Mouse (Mus musculus): ENCODE measurements around the gene Krtcap3. TPM values are rescaled to one million over a fixed set of nuclear protein-coding genes. Genes with fewer than 3 reads are reported as not detected.

The Krtcap3 gene
- total and polyA plus RNA-seq, 2 experiments from 2014 or later: 1.2 to 3.4 TPM

DNA sequence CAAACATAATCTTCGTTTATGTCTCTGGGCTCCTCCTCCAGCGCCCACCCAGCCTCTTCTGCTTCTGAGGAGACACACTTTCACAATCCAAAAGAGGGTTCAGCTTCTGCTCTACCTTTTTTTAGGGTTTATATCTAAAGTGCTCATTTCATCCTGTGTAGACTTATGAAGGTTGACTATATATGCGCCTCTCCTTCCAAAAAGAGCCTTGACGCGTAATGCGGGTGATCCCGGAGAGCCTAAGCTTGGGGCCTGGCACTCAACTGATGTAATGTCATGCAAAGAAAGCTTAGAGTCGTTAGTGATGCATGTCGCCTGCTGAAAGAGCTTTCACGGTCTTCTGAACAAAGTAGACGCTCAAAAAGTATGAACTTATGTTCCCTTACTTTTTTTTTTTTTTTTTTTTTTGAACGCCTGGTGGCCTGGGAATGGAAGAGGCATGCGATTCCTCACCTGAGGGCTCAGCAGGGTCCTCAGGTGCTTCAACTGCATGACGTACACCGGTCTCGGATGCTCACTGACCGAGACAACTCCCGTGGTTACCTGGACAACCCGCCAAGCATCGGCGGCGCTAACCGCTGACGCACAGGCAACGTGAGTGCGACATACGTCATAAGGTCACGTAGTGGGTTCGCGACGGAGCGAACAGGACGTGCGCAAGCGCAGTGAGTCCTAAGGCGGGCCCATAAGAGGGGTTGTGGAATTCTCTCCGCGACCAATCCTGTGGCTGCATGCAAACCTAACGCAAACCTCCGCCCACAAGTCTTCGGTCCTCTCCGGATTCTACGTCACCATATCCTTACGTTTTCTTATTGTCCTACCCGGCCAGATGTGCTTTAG lies 39.2 kb downstream of the Krtcap3 start, which contains the start of gene Ift172:
Gene Ift172 (minus strand): TSS at position 596 of the 840 bp plus-strand sequence.
- ATAC-seq (ENCODE audit: low FRiP score): peak; percentile 92
- Histone ChIP-seq H3K4me2 (ENCODE audit: low read depth, low read length, poor library complexity, severe bottlenecking) (peak within 1 kb of the TSS; percentile 81), H3K27me3 (ENCODE audit: insufficient read depth, low read length) (no peaks in the 10 kb centered on the region), H3K9me3 (ENCODE audit: low read length) (no peaks in the 10 kb centered on the region), H3K27ac (ENCODE audit: low read depth, low read length) (peak within 1 kb of the TSS; percentile 55; the same call in 1 of the 2 replicates), H3K36me3 (ENCODE audit: insufficient read depth, low read length) (peaks cover 15% of the 10 kb centered on the region), H3K4me3 (ENCODE audit: low read depth, low read length) (peak within 1 kb of the TSS; percentile 39), H3K4me1 (ENCODE audit: insufficient read depth, low read length) (peaks cover 15% of the 10 kb centered on the region; the same call in 1 of the 2 replicates), H3K9ac (replicated peaks; ENCODE audit: low read length, poor library complexity, severe bottlenecking) (peak within 1 kb of the TSS; percentile 46; the same call in 1 of the 2 replicates)
- TF ChIP-seq CTCF (IDR thresholded peaks at IDR 0.05): 0 out of 2 replicates have a peak, but pooled peaks have one; percentile 5
- 2% methylated on average over 45 of the region's 45 CpGs for WGBS
- peak; percentile 99 for DNase-seq (ENCODE audit: low spot score)

DNA sequence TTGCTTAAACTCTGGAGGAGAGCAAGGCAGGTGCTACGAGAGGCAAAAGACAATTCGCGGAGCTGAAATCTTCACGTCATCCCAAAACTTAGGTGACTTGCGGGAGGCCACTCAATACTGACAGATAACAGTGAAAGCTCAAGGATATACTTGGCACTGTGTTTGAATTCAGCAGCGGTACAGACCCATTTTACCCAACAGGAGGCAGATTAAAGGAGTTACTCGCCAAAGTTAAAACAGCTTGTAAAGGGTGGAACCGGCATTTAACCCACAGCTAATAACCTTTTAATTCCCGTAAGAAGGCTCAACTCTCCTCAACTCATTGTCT lies 39.8 kb downstream of the Krtcap3 start:
- H3K9me3 ChIP-seq (ENCODE audit: low read length): no peaks in the 10 kb centered on the region

DNA sequence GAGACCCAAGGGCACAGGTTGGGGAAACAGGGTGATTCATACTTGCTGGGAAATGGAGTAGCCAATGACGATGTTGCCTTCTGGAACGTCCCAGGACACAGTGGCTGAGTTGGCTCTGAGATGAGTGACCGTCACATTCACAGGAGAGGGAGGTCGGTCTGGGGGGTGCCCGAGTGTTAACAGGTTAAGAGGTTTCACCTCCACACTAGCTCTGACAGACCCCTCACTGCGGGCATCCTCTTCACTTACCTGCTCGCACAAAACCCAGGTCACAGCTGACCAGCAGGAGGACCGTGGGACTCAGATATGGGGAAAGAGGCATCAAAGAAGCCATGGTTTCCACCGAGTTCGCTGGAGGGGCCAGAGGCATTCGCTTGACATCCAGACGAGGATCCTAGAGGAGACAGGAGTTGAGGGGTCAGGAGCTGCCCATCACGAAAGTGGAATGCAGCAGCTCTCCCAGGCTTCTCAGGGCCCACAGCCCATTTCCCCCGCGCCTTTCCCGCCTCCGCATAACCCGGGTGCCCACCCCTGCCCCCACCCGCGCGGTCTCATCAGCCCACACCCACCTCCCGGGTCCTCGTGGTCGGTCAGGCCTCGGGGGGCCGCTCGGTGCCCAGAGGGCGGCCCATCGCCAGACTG lies 43.6 kb downstream of the Krtcap3 start:
- Histone ChIP-seq H3K27me3 (ENCODE audit: insufficient read depth, low read length) (no peaks in the 10 kb centered on the region), H3K4me3 (ENCODE audit: low read depth, low read length) (peak overlapping the region; percentile 93), H3K4me1 (ENCODE audit: insufficient read depth, low read length) (peaks cover 15% of the 10 kb centered on the region; the same call in 1 of the 2 replicates), H3K27ac (ENCODE audit: low read depth, low read length) (peak overlapping the region; percentile 82), H3K9me3 (ENCODE audit: low read length) (no peaks in the 10 kb centered on the region), H3K36me3 (ENCODE audit: insufficient read depth, low read length) (peaks cover 5% of the 10 kb centered on the region; the same call in 1 of the 2 replicates), H3K9ac (replicated peaks; ENCODE audit: low read length, poor library complexity, severe bottlenecking) (peak overlapping the region; percentile 95), H3K4me2 (ENCODE audit: low read depth, low read length, poor library complexity, severe bottlenecking) (peak overlapping the region; percentile 92)
- TF ChIP-seq CTCF (IDR thresholded peaks at IDR 0.05): peak; percentile 32
- peak; percentile 22; the same call in 1 of the 2 replicates for ATAC-seq (ENCODE audit: low FRiP score)
- 5% methylated on average over 29 of the region's 29 CpGs for WGBS
- peak; percentile 4 for DNase-seq (ENCODE audit: low spot score)

More for the DNA sequence above, 39.8 kb downstream of the Krtcap3 start:
- Histone ChIP-seq H3K4me3 (ENCODE audit: low read depth, low read length) (peak overlapping the region; percentile 39), H3K4me1 (ENCODE audit: insufficient read depth, low read length) (peaks cover 15% of the 10 kb centered on the region; the same call in 1 of the 2 replicates), H3K27ac (ENCODE audit: low read depth, low read length) (peak overlapping the region; percentile 55; the same call in 1 of the 2 replicates), H3K27me3 (ENCODE audit: insufficient read depth, low read length) (no peaks in the 10 kb centered on the region), H3K4me2 (ENCODE audit: low read depth, low read length, poor library complexity, severe bottlenecking) (peak overlapping the region; percentile 81), H3K36me3 (ENCODE audit: insufficient read depth, low read length) (peaks cover 9% of the 10 kb centered on the region), H3K9ac (replicated peaks; ENCODE audit: low read length, poor library complexity, severe bottlenecking) (no peak overlapping the region)
- ATAC-seq (ENCODE audit: low FRiP score): no peak
- no peak for TF ChIP-seq CTCF (IDR thresholded peaks at IDR 0.05)
- 3% methylated on average over 9 of the region's 9 CpGs for WGBS
- no peak for DNase-seq (ENCODE audit: low spot score)

DNA sequence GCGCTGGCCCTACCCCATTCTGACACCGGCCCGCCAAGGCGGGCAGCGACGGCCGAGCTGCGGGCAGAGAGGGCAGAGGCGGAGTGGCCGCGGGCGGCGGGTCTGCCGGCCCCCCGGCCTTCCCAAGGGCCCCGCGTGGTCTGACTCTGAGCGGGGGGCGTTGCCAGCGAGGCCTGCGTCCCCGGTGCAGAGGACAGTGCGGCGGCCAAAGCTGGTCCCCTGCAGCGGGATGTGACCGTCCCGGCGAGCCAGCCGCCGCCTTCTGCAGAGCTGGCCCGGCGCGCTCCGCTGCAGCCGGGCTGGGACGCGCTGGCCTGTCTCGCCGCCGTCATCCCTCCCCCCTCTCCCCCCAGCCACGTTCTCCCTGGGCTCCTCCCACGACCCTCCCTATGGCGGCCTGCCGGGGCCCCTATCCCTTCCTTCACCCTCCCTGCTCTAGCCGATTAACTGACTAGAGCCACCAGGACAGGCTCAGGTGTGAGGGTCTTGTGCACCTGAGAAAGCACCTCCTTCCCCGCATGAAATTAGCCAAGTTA lies 44.2 kb downstream of the Krtcap3 start, which contains the start of gene Fndc4:
Gene Fndc4 (minus strand): TSS at position 475 of the 536 bp plus-strand sequence.
- Histone ChIP-seq H3K9me3 (ENCODE audit: low read length) (no peaks in the 10 kb centered on the region), H3K9ac (replicated peaks; ENCODE audit: low read length, poor library complexity, severe bottlenecking) (peak within 1 kb of the TSS; percentile 95), H3K27ac (ENCODE audit: low read depth, low read length) (peak within 1 kb of the TSS; percentile 82), H3K4me3 (ENCODE audit: low read depth, low read length) (peak within 1 kb of the TSS; percentile 93), H3K27me3 (ENCODE audit: insufficient read depth, low read length) (no peaks in the 10 kb centered on the region), H3K4me2 (ENCODE audit: low read depth, low read length, poor library complexity, severe bottlenecking) (peak within 1 kb of the TSS; percentile 92), H3K4me1 (ENCODE audit: insufficient read depth, low read length) (peaks cover 11% of the 10 kb centered on the region; the same call in 1 of the 2 replicates), H3K36me3 (ENCODE audit: insufficient read depth, low read length) (peaks cover 5% of the 10 kb centered on the region; the same call in 1 of the 2 replicates)
- TF ChIP-seq CTCF (IDR thresholded peaks at IDR 0.05): no peak
- peak; percentile 78 for DNase-seq (ENCODE audit: low spot score)
- peak; percentile 71 for ATAC-seq (ENCODE audit: low FRiP score)
- WGBS: 0% methylated on average over 38 of the region's 46 CpGs

DNA sequence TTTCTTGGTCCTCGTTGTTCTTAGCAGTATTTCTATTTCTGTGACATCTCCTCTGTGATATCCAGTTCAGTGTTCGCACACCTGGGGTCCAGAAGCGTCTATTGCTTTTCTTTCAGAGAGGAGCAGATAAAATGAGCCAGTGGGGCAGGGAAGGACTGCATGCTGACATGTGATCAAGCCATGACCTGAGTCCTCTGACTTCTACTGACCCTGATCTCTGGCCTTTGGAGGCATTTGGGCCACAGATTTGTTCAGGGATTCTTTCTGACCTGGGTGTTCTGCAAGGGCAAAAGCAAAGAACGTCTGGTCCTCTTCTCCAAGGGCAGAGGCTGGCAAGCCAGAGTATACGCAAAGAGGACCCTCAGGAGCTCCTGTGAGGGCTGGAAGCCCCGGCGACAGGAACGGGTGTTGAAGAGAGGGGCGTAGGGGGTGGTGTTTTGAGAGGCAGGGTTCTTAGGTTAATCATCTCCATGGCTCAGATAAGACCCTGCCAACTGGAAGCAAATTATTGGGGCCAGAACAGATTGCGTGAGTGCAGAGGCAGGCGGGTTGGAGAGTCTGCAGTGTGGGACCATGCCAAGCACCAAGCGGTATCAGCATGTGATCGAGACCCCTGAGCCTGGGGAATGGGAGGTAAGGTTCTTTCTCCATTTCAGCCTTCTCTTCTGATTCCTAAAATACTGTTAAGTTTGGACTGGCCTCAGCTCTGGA lies 45.7 kb downstream of the Krtcap3 start, which contains the start of gene Gckr:
Gene Gckr (plus strand): TSS at position 397 of the 711 bp plus-strand sequence.
- H3K36me3 ChIP-seq (ENCODE audit: insufficient read depth, low read length): peaks cover 5% of the 10 kb centered on the region; the same call in 1 of the 2 replicates
- peaks cover 7% of the 10 kb centered on the region; the same call in 1 of the 2 replicates for H3K4me1 ChIP-seq (ENCODE audit: insufficient read depth, low read length)
- ATAC-seq (ENCODE audit: low FRiP score) (no peak), DNase-seq (ENCODE audit: low spot score) (no peak)
- WGBS: 78% methylated on average over 13 of the region's 13 CpGs
- peak within 1 kb of the TSS; percentile 95; the same call in 1 of the 2 replicates for H3K9ac ChIP-seq (replicated peaks; ENCODE audit: low read length, poor library complexity, severe bottlenecking)
- no peaks in the 10 kb centered on the region for H3K9me3 ChIP-seq (ENCODE audit: low read length)
- H3K27me3 ChIP-seq (ENCODE audit: insufficient read depth, low read length): no peaks in the 10 kb centered on the region
- peak within 1 kb of the TSS; percentile 93 for H3K4me3 ChIP-seq (ENCODE audit: low read depth, low read length)
- peak within 1 kb of the TSS; percentile 92 for H3K4me2 ChIP-seq (ENCODE audit: low read depth, low read length, poor library complexity, severe bottlenecking)
- TF ChIP-seq CTCF (IDR thresholded peaks at IDR 0.05): no peak
- H3K27ac ChIP-seq (ENCODE audit: low read depth, low read length): 0 out of 2 replicates have a peak within 1 kb of the TSS, but pooled peaks have one; percentile 82

Measured in midbrain, postnatal 0 days (tissue).